ENCODE assay signal across 8 mouse cellular contexts in genomic region chr2:38924571-38924970, GRCm38 (mm10). TPM values are rescaled to one million over a fixed set of nuclear protein-coding genes. Genes with fewer than 3 reads are reported as not detected.
DNase-seq lines count a peak whose midpoint lies in the region; ATAC-seq and TF ChIP-seq lines count a peak whose summit lies in the region.

No protein-coding gene starts in this region.

- peaks cover 10% of the 10 kb centered on the region for H3K4me1 ChIP-seq in heart, embryonic 15.5 days (replicated peaks)
- no peaks in the 10 kb centered on the region for H3K4me1 ChIP-seq in hindbrain, postnatal 0 days (ENCODE audit: insufficient read depth, low read length)
- H3K4me1 ChIP-seq in midbrain, postnatal 0 days (ENCODE audit: insufficient read depth, low read length), result peaks cover 9% of the 10 kb centered on the region; the same call in 1 of the 2 replicates

- H3K27me3 ChIP-seq in heart, embryonic 15.5 days, result peaks cover 8% of the 10 kb centered on the region
- H3K27me3 ChIP-seq in hindbrain, postnatal 0 days (ENCODE audit: insufficient read depth, low read length), result no peaks in the 10 kb centered on the region
- no peaks in the 10 kb centered on the region for H3K27me3 ChIP-seq in midbrain, postnatal 0 days (ENCODE audit: insufficient read depth, low read length)

- no peak overlapping the region for H3K9ac ChIP-seq in heart, embryonic 15.5 days
- no peak overlapping the region for H3K9ac ChIP-seq in hindbrain, postnatal 0 days (replicated peaks; ENCODE audit: low read length)
- no peak overlapping the region for H3K9ac ChIP-seq in midbrain, postnatal 0 days (replicated peaks; ENCODE audit: low read length, poor library complexity, severe bottlenecking)

- no peak for DNase-seq in heart, adult 18-20 months
- peak; percentile 58 for DNase-seq in embryo, embryonic 10.5 days (ENCODE audit: low spot score)
- DNase-seq in hindbrain, postnatal 0 days (ENCODE audit: low spot score), result no peak
- no peak for DNase-seq in midbrain, postnatal 0 days (ENCODE audit: low spot score)
- no peak for DNase-seq in ovary, postnatal 10 days (ENCODE audit: low spot score)
- DNase-seq in right cerebral cortex, postnatal 4 days, result no peak
- DNase-seq in urinary bladder, adult 2 months (ENCODE audit: low spot score), result no peak

- H3K9me3 ChIP-seq in heart, embryonic 15.5 days (replicated peaks), result no peaks in the 10 kb centered on the region
- H3K9me3 ChIP-seq in hindbrain, postnatal 0 days (ENCODE audit: low read length), result no peaks in the 10 kb centered on the region
- H3K9me3 ChIP-seq in midbrain, postnatal 0 days (ENCODE audit: low read length), result no peaks in the 10 kb centered on the region

- peak overlapping the region; percentile 92 for H3K4me2 ChIP-seq in heart, embryonic 15.5 days
- H3K4me2 ChIP-seq in hindbrain, postnatal 0 days (ENCODE audit: low read depth, low read length), result peak overlapping the region; percentile 96
- peak overlapping the region; percentile 100 for H3K4me2 ChIP-seq in midbrain, postnatal 0 days (ENCODE audit: low read depth, low read length, poor library complexity, severe bottlenecking)

- no peak for ATAC-seq in heart, embryonic 15.5 days (replicated peaks; ENCODE audit: insufficient number of reproducible peaks, insufficient read depth, low FRiP score, low read depth)
- ATAC-seq in hindbrain, postnatal 0 days, result no peak
- no peak for ATAC-seq in midbrain, postnatal 0 days (ENCODE audit: low FRiP score)

- H3K4me3 ChIP-seq in heart, embryonic 15.5 days, result peak overlapping the region; percentile 91
- peak overlapping the region; percentile 65 for H3K4me3 ChIP-seq in hindbrain, postnatal 0 days (ENCODE audit: low read length)
- peak overlapping the region; percentile 84; the same call in 1 of the 2 replicates for H3K4me3 ChIP-seq in midbrain, postnatal 0 days (ENCODE audit: low read depth, low read length)

- no peaks in the 10 kb centered on the region for H3K36me3 ChIP-seq in heart, embryonic 15.5 days
- H3K36me3 ChIP-seq in hindbrain, postnatal 0 days (ENCODE audit: insufficient read depth, low read length), result no peaks in the 10 kb centered on the region
- no peaks in the 10 kb centered on the region for H3K36me3 ChIP-seq in midbrain, postnatal 0 days (ENCODE audit: insufficient read depth, low read length)

- TF ChIP-seq CTCF in hindbrain, postnatal 0 days (IDR thresholded peaks at IDR 0.05; ENCODE audit: low read depth), result no peak
- no peak for TF ChIP-seq CTCF in midbrain, postnatal 0 days (IDR thresholded peaks at IDR 0.05)

- WGBS in heart, embryonic 15.5 days, result 34% methylated on average over 10 of the region's 10 CpGs
- 14% methylated on average over 10 of the region's 10 CpGs for WGBS in hindbrain, postnatal 0 days
- 14% methylated on average over 10 of the region's 10 CpGs for WGBS in midbrain, postnatal 0 days

- H3K27ac ChIP-seq in heart, embryonic 15.5 days, result no peak overlapping the region
- no peak overlapping the region for H3K27ac ChIP-seq in hindbrain, postnatal 0 days
- H3K27ac ChIP-seq in midbrain, postnatal 0 days (ENCODE audit: low read depth, low read length), result no peak overlapping the region

RNA-seq across cellular contexts. Expression of gene Nr6a1, which starts 2.9 kb away (rescaled TPM):
- 0.39 and 0.68 TPM in 2 replicates for polyA plus RNA-seq in heart, embryonic 15.5 days (2015; fragmentation: Nextera tagmentation; extraction: Ambion mirVana)
- total RNA-seq in heart, adult 18-20 months (2021), result 1 to 10 TPM in 1 of 2 experiments, under 1 TPM in 1; 0.82 to 1.2 TPM
- 9.0 and 11.1 TPM in 2 replicates for total RNA-seq in hindbrain, postnatal 0 days (2014; rRNA removed)
- 1.6 and 1.8 TPM in 2 replicates for polyA plus RNA-seq in hindbrain, postnatal 0 days (2015; fragmentation: Nextera tagmentation; extraction: Ambion mirVana)
- 4.9 and 11.5 TPM in 2 replicates for total RNA-seq in midbrain, postnatal 0 days (2014; rRNA removed)
- 0.93 and 0.98 TPM in 2 replicates for polyA plus RNA-seq in midbrain, postnatal 0 days (2015; fragmentation: Nextera tagmentation; extraction: Ambion mirVana)
- 5.3 and 5.4 TPM in 2 replicates for polyA plus RNA-seq in urinary bladder, adult 2 months (2012; rRNA removed)

RNA-seq across cellular contexts. Expression of gene Olfml2a, which starts 7.2 kb away (rescaled TPM):
- polyA plus RNA-seq in heart, embryonic 15.5 days (2015; fragmentation: Nextera tagmentation; extraction: Ambion mirVana), result 7.2 and 11.5 TPM in 2 replicates
- total RNA-seq in heart, adult 18-20 months (2021), result 1 to 10 TPM; 2.9 to 4.8 TPM
- total RNA-seq in hindbrain, postnatal 0 days (2014; rRNA removed), result 7.5 and 8.8 TPM in 2 replicates
- 2.7 and 3.3 TPM in 2 replicates for polyA plus RNA-seq in hindbrain, postnatal 0 days (2015; fragmentation: Nextera tagmentation; extraction: Ambion mirVana)
- 10.0 and 10.6 TPM in 2 replicates for total RNA-seq in midbrain, postnatal 0 days (2014; rRNA removed)
- polyA plus RNA-seq in midbrain, postnatal 0 days (2015; fragmentation: Nextera tagmentation; extraction: Ambion mirVana), result 2.7 and 3.1 TPM in 2 replicates
- 7.7 and 12.3 TPM in 2 replicates for polyA plus RNA-seq in urinary bladder, adult 2 months (2012; rRNA removed)
